ENCODE assay signal across 8 mouse cellular contexts in the genomic region with DNA sequence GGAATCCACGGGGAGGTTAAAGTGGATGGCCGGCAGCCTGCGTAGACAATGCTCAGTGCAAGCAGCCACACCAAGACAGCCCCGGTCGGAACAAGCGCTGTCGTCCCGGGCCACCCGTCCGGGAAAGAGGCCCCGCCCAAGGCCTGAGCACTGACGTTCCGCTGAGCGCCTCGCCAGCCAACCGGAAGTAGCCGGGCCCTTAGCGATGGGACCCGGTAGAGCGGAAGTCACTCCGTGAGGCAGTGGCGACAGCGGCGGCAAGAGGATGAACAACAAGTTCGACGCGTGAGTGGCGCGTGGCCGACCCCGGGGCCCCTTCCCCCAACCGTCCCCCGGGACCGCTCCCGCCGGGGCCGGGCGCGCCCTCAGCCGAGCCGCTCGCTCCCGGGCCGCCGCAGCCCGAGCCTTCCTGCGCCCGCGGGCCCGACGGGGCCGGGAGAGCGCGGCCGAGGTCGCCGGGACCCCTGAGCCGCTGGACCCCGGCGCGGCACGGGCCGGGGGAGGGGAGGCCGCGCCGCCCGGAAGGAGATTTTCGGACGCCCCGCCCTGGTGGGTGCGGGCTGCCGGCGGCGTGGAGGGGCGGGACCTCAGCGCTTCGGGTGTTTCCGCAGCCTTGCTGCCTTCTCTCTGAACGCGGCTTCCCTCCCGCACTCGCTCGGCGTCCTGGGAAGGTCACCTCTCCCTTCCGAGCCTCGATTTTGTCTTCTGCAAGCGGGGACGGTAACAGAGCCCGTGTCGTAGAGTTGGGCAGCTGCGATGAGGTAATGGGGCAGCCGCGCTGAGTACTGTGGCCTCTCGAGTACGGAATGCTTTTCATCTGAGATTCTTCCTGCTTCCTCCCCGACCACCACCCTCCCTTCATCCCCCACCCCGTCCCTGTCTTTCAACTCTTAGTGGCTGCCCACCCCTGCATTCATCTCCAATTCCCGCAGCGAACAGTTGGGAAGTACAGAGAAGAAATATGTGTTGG. TPM values are rescaled to one million over a fixed set of nuclear protein-coding genes. Genes with fewer than 3 reads are reported as not detected.
A peak's percentile ranks its signal among the peaks of the same experiment; 100 is the strongest.
DNase-seq lines count a peak whose midpoint lies in the region; ATAC-seq and TF ChIP-seq lines count a peak whose summit lies in the region.

A gene (plus strand): TSS at position 180 of the 970 bp plus-strand sequence.

- H3K4me1 ChIP-seq in hindbrain, embryonic 13.5 days (replicated peaks) = peaks cover 47% of the 10 kb centered on the region

- H3K36me3 ChIP-seq in hindbrain, embryonic 13.5 days = no peaks in the 10 kb centered on the region

- WGBS in hindbrain, embryonic 13.5 days = under 1% methylated on average over 90 of the region's 99 CpGs

- peak within 1 kb of the TSS; percentile 74 for H3K4me2 ChIP-seq in hindbrain, embryonic 13.5 days

- POLR2A ChIA-PET in Patski (lab: Charles Lee) = interaction anchor here (1.2 to 3.0 kb wide), 2 partner anchors 20 to 40 kb away, joined by 3 to 7 read pairs; no protein-coding TSS in a partner anchor

- H3K9me3 ChIP-seq in hindbrain, embryonic 13.5 days = no peaks in the 10 kb centered on the region

- peak within 1 kb of the TSS; percentile 84 for H3K4me3 ChIP-seq in hindbrain, embryonic 13.5 days

- ATAC-seq in Patski = peak; percentile 75
- ATAC-seq in hindbrain, embryonic 13.5 days (ENCODE audit: low FRiP score) = peak; percentile 98

- H3K27ac ChIP-seq in hindbrain, embryonic 13.5 days = peak within 1 kb of the TSS; percentile 98

- peak within 1 kb of the TSS; percentile 95 for H3K9ac ChIP-seq in hindbrain, embryonic 13.5 days

- CTCF ChIA-PET in Patski (lab: Charles Lee) = interaction anchor here (1.1 kb wide), 1 partner anchor 15 kb away, joined by 3 read pairs; no protein-coding TSS in a partner anchor

- H3K27me3 ChIP-seq in Patski = no peaks in the 10 kb centered on the region
- peaks cover under 1% of the 10 kb centered on the region; the same call in 1 of the 2 replicates for H3K27me3 ChIP-seq in hindbrain, embryonic 13.5 days

- no peak for TF ChIP-seq CTCF in Patski (IDR thresholded peaks at IDR 0.05)

- in situ Hi-C loops in Patski (cut with MboI; ENCODE audit: low pct_unique_long_range_greater_than_20kb) = no loop called here

- peak; percentile 60 for DNase-seq in Patski (ENCODE audit: low read depth, low spot score)
- peak; percentile 96 for DNase-seq in cerebellum, postnatal 14 days
- peak; percentile 88 to 90 for DNase-seq in frontal cortex, postnatal 14 days (ENCODE audit: low spot score in 2 of 2)
- peak; percentile 86 for DNase-seq in layer of hippocampus, postnatal 25 days (ENCODE audit: extremely low spot score in 1 of 2, low spot score in 1 of 2)
- DNase-seq in lung, postnatal 25 days (ENCODE audit: low spot score) = peak; percentile 96
- DNase-seq in retina, embryonic 14.5 days (ENCODE audit: low spot score) = peak; percentile 95
- DNase-seq in thymus, postnatal 4 days = peak; percentile 94

RNA-seq across cellular contexts. Expression of the gene that starts here (rescaled TPM):
- 136 TPM for polyA plus RNA-seq in Patski (2021)
- polyA plus RNA-seq in hindbrain, embryonic 13.5 days (2015; fragmentation: Nextera tagmentation; extraction: Ambion mirVana) = 105 and 106 TPM in 2 replicates
- total RNA-seq in layer of hippocampus, postnatal 25 days (2021) = 10 to 100 TPM; 59.6 to 66.5 TPM

Comparison
In these comparisons a context has a peak if more than half of its experiments do, and no peak if none do; other contexts are left out.
1. Peak in every context shown above with its lines: DNase-seq, ATAC-seq, H3K4me3 ChIP-seq and H3K27ac ChIP-seq.